Mouse (Mus musculus) liver, embryonic 14.5 days (tissue): Measurements from ENCODE around the gene Bnipl.

Experiments used
- CTCF ChIP-seq: IDR thresholded peaks from 2 replicates; pipeline ENCODE4 v1.5.1; 2016; ENCODE audit warnings: antibody characterized with exemption, low read depth, control low read depth
- EP300 ChIP-seq: IDR thresholded peaks from 2 replicates; pipeline ENCODE4 v1.6.1; 2016; ENCODE audit warnings: antibody characterized with exemption, low read depth

GRCm38 (mm10) chr3:95194721-95195135 is 56.3 kb downstream of the Bnipl start:
- TF ChIP-seq CTCF (no peak), EP300 (no peak)
